Mouse (Mus musculus): Measurements from ENCODE around the gene Sstr5.

- TF ChIP-seq CTCF (IDR thresholded peaks at IDR 0.05; ENCODE audit: borderline replicate concordance, insufficient read depth, low read depth, low read length) = no peak
- TF ChIP-seq POLR2A (IDR thresholded peaks at IDR 0.05; ENCODE audit: borderline replicate concordance, insufficient read depth, low read length) = no peak
Measured at GRCm38 (mm10) chr17:25502599-25502998, 5.5 kb upstream of the Sstr5 start.

Data from cerebellum, adult 2 months (tissue).